Mouse (Mus musculus) layer of hippocampus, adult 2 months (tissue): ENCODE measurements at regions not wholly inside any gene's neighbourhood (a gene's known extent, or its start where the extent isn't known, plus 50 kb on each side); places are given as distances from the start of the nearest gene placed in this dataset.

Experiments
- DNase-seq, 2 experiments: peaks; one replicate each; pipeline ENCODE4 v3.0.0; 2022; ENCODE audit warnings: low spot score in 2 of 2
- H3K27ac ChIP-seq: fragments of 200-600 bp; 2 replicates; pipeline ENCODE4 v1.8.1; 2022
- H3K4me3 ChIP-seq: fragments of 200-600 bp; 2 replicates; pipeline ENCODE4 v1.8.1; 2022; ENCODE audit warnings: mild to moderate bottlenecking
- CTCF ChIP-seq: fragments of 200-600 bp; conservative IDR thresholded peaks from 2 replicates; pipeline ENCODE4 v1.8.1; 2022; ENCODE audit warnings: antibody characterized with exemption, mild to moderate bottlenecking, moderate library complexity

GRCm38 (mm10) chr3:128922150-128922549, 277.5 kb upstream of the Pitx2 start:
- DNase-seq, result no peak
- no peak overlapping the region for H3K4me3 ChIP-seq
- H3K27ac ChIP-seq, result no peak overlapping the region
- TF ChIP-seq CTCF, result no peak

GRCm38 (mm10) chr3:128938536-128938935, 261.1 kb upstream of the Pitx2 start:
- H3K27ac ChIP-seq, result no peak overlapping the region
- TF ChIP-seq CTCF, result no peak
- no peak for DNase-seq

GRCm38 (mm10) chr3:128941156-128941555, 258.5 kb upstream of the Pitx2 start:
- DNase-seq, result no peak
- H3K4me3 ChIP-seq, result no peak overlapping the region
- no peak overlapping the region for H3K27ac ChIP-seq
- no peak for TF ChIP-seq CTCF

More at GRCm38 (mm10) chr3:128938536-128938935, 261.1 kb upstream of the Pitx2 start:
- no peak overlapping the region for H3K4me3 ChIP-seq

GRCm38 (mm10) chr3:128944631-128945030, 255.0 kb upstream of the Pitx2 start:
- H3K27ac ChIP-seq, result no peak overlapping the region
- no peak overlapping the region for H3K4me3 ChIP-seq
- no peak for DNase-seq
- no peak for TF ChIP-seq CTCF

GRCm38 (mm10) chr3:128954886-128955285, 244.8 kb upstream of the Pitx2 start:
- no peak for DNase-seq
- H3K27ac ChIP-seq, result no peak overlapping the region
- no peak overlapping the region for H3K4me3 ChIP-seq
- no peak for TF ChIP-seq CTCF

- no peak for DNase-seq
- no peak overlapping the region for H3K27ac ChIP-seq
- TF ChIP-seq CTCF, result no peak
- H3K4me3 ChIP-seq, result no peak overlapping the region
Observed at GRCm38 (mm10) chr3:128976752-128977151, 222.9 kb upstream of the Pitx2 start.

- TF ChIP-seq CTCF, result no peak
- Histone ChIP-seq H3K4me3 (peak overlapping the region; percentile 41), H3K27ac (no peak overlapping the region)
- peak; percentile 7 to 11 for DNase-seq
Observed at GRCm38 (mm10) chr3:128990183-128990912, 209.3 kb upstream of the Pitx2 start.

- Histone ChIP-seq H3K4me3 (no peak overlapping the region), H3K27ac (no peak overlapping the region)
- DNase-seq, result no peak
- no peak for TF ChIP-seq CTCF
Observed at GRCm38 (mm10) chr3:129002866-129003265, 196.8 kb upstream of the Pitx2 start.

GRCm38 (mm10) chr3:129004085-129004484, 195.6 kb upstream of the Pitx2 start:
- TF ChIP-seq CTCF, result no peak
- no peak overlapping the region for H3K4me3 ChIP-seq

GRCm38 (mm10) chr3:129038877-129039276, 160.8 kb upstream of the Pitx2 start:
- TF ChIP-seq CTCF, result no peak
- Histone ChIP-seq H3K27ac (no peak overlapping the region), H3K4me3 (no peak overlapping the region)
- DNase-seq, result no peak

More at GRCm38 (mm10) chr3:129004085-129004484, 195.6 kb upstream of the Pitx2 start:
- DNase-seq, result no peak
- no peak overlapping the region for H3K27ac ChIP-seq

- no peak for DNase-seq
- no peak for TF ChIP-seq CTCF
- no peak overlapping the region for H3K4me3 ChIP-seq
- H3K27ac ChIP-seq, result no peak overlapping the region
Observed at GRCm38 (mm10) chr3:129044834-129045233, 154.8 kb upstream of the Pitx2 start.

GRCm38 (mm10) chr3:129049899-129050597, 149.6 kb upstream of the Pitx2 start:
- no peak for TF ChIP-seq CTCF

GRCm38 (mm10) chr3:129065457-129066364, 134.0 kb upstream of the Pitx2 start:
- TF ChIP-seq CTCF, result no peak
- no peak overlapping the region for H3K27ac ChIP-seq
- H3K4me3 ChIP-seq, result no peak overlapping the region
- DNase-seq, result no peak

More at GRCm38 (mm10) chr3:129049899-129050597, 149.6 kb upstream of the Pitx2 start:
- Histone ChIP-seq H3K4me3 (no peak overlapping the region), H3K27ac (no peak overlapping the region)
- DNase-seq, result no peak
